Mouse (Mus musculus): ENCODE data around the gene Tpbpb. TPM values are rescaled to one million over a fixed set of nuclear protein-coding genes. Genes with fewer than 3 reads are reported as not detected.
"Not testable (repeated sequence)": the region's sequence is repeated elsewhere in the genome, so short reads cannot be mapped to it uniquely, and the experiment has no call there.

Gene Tpbpb
- polyA plus RNA-seq (2012; ENCODE audit: insufficient read depth, insufficient read length, missing spikeins) = not detected in 2 replicates

- not testable (repeated sequence) for H3K27ac ChIP-seq (ENCODE audit: insufficient read depth, low read depth, low read length); H3K4me3 ChIP-seq (ENCODE audit: insufficient read depth, low read length); H3K4me1 ChIP-seq (ENCODE audit: control insufficient read depth, insufficient read depth, low read length)
Observed at GRCm38 (mm10) chr13:60904780-60905179, at the start of gene Tpbpb. Gene Tpbpb (minus strand): TSS chr13:60904880.

- H3K4me3 ChIP-seq (ENCODE audit: insufficient read depth, low read length); H3K27ac ChIP-seq (ENCODE audit: insufficient read depth, low read depth, low read length); H3K4me1 ChIP-seq (ENCODE audit: control insufficient read depth, insufficient read depth, low read length): not testable (repeated sequence)
Observed at GRCm38 (mm10) chr13:60941884-60942283, 37.2 kb upstream of the Tpbpb start, which contains the start of gene Tpbpa. Gene Tpbpa (minus strand): TSS chr13:60941984.

- TF ChIP-seq POLR2A (IDR thresholded peaks at IDR 0.05; ENCODE audit: borderline replicate concordance, low read depth, low read length) (no peak), CTCF (IDR thresholded peaks at IDR 0.05; ENCODE audit: low read depth, low read length) (no peak)
- Histone ChIP-seq H3K4me1 (ENCODE audit: control insufficient read depth, insufficient read depth, low read length) (peaks cover 5% of the 10 kb centered on the region; the same call in 1 of the 2 replicates), H3K27ac (ENCODE audit: insufficient read depth, low read depth, low read length) (no peak within 1 kb of the TSS), H3K4me3 (ENCODE audit: insufficient read depth, low read length) (no peak within 1 kb of the TSS)
Observed at GRCm38 (mm10) chr13:60936500-60936901, 31.8 kb upstream of the Tpbpb start, which contains the start of the genes Gm49391 and Ctla2a. Gene Gm49391 (minus strand): TSS chr13:60936571. Gene Ctla2a (minus strand): TSS chr13:60936625.

- not testable (repeated sequence) for H3K4me1 ChIP-seq (ENCODE audit: control insufficient read depth, insufficient read depth, low read length); H3K27ac ChIP-seq (ENCODE audit: insufficient read depth, low read depth, low read length); H3K4me3 ChIP-seq (ENCODE audit: insufficient read depth, low read length)
Observed at GRCm38 (mm10) chr13:60935490-60935889, 30.8 kb upstream of the Tpbpb start, which contains the start of gene Gm49393. Gene Gm49393 (minus strand): TSS chr13:60935590.

GRCm38 (mm10) chr13:60897328-60897727, 7.4 kb downstream of the Tpbpb start, which contains the start of gene Ctla2b:
Gene Ctla2b (minus strand): TSS chr13:60897447.
- Histone ChIP-seq H3K4me1 (ENCODE audit: control insufficient read depth, insufficient read depth, low read length) (peaks cover 29% of the 10 kb centered on the region), H3K4me3 (ENCODE audit: insufficient read depth, low read length) (peak within 1 kb of the TSS; percentile 46), H3K27ac (ENCODE audit: insufficient read depth, low read depth, low read length) (peak within 1 kb of the TSS; percentile 82)
- no peak for TF ChIP-seq CTCF (IDR thresholded peaks at IDR 0.05; ENCODE audit: low read depth, low read length)
- TF ChIP-seq POLR2A (IDR thresholded peaks at IDR 0.05; ENCODE audit: borderline replicate concordance, low read depth, low read length) = no peak

GRCm38 (mm10) chr13:60896794-60897193, 7.9 kb downstream of the Tpbpb start, which contains the start of gene Gm49392:
Gene Gm49392 (minus strand): TSS chr13:60896894.
- Histone ChIP-seq H3K27ac (ENCODE audit: insufficient read depth, low read depth, low read length) (peak within 1 kb of the TSS; percentile 82), H3K4me3 (ENCODE audit: insufficient read depth, low read length) (peak within 1 kb of the TSS; percentile 46), H3K4me1 (ENCODE audit: control insufficient read depth, insufficient read depth, low read length) (peaks cover 33% of the 10 kb centered on the region)

- peak overlapping the region; percentile 11; the same call in 1 of the 2 replicates for H3K27ac ChIP-seq (ENCODE audit: insufficient read depth, low read depth, low read length)
- peaks cover 36% of the 10 kb centered on the region for H3K4me1 ChIP-seq (ENCODE audit: control insufficient read depth, insufficient read depth, low read length)
- no peak overlapping the region for H3K4me3 ChIP-seq (ENCODE audit: insufficient read depth, low read length)
- TF ChIP-seq CTCF (IDR thresholded peaks at IDR 0.05; ENCODE audit: low read depth, low read length) (no peak), POLR2A (IDR thresholded peaks at IDR 0.05; ENCODE audit: borderline replicate concordance, low read depth, low read length) (no peak)
Observed at GRCm38 (mm10) chr13:60895406-60896160, 9.1 kb downstream of the Tpbpb start.

GRCm38 (mm10) chr13:60892301-60892700, 12.4 kb downstream of the Tpbpb start:
- TF ChIP-seq POLR2A (IDR thresholded peaks at IDR 0.05; ENCODE audit: borderline replicate concordance, low read depth, low read length) (no peak), CTCF (IDR thresholded peaks at IDR 0.05; ENCODE audit: low read depth, low read length) (no peak)
- peak overlapping the region; percentile 100 for H3K27ac ChIP-seq (ENCODE audit: insufficient read depth, low read depth, low read length)
- H3K4me1 ChIP-seq (ENCODE audit: control insufficient read depth, insufficient read depth, low read length) = peaks cover 31% of the 10 kb centered on the region

GRCm38 (mm10) chr13:60864281-60864680, 40.4 kb downstream of the Tpbpb start, which contains the start of gene 4930486L24Rik:
Gene 4930486L24Rik (minus strand): TSS chr13:60864475.
- TF ChIP-seq CTCF (IDR thresholded peaks at IDR 0.05; ENCODE audit: low read depth, low read length) (no peak), POLR2A (IDR thresholded peaks at IDR 0.05; ENCODE audit: borderline replicate concordance, low read depth, low read length) (no peak)
- Histone ChIP-seq H3K4me1 (ENCODE audit: control insufficient read depth, insufficient read depth, low read length) (peaks cover 2% of the 10 kb centered on the region; the same call in 1 of the 2 replicates), H3K27ac (ENCODE audit: insufficient read depth, low read depth, low read length) (no peak within 1 kb of the TSS), H3K4me3 (ENCODE audit: insufficient read depth, low read length) (no peak within 1 kb of the TSS)

More at GRCm38 (mm10) chr13:60892301-60892700, 12.4 kb downstream of the Tpbpb start:
- peak overlapping the region; percentile 32; the same call in 1 of the 2 replicates for H3K4me3 ChIP-seq (ENCODE audit: insufficient read depth, low read length)

Other genes starting within 250 kb of the Tpbpb start
- gene BC051665, start 118.5 kb downstream of the Tpbpb start, polyA plus RNA-seq (2012; ENCODE audit: insufficient read depth, insufficient read length, missing spikeins) = not detected in 2 replicates
- gene Ctsll3, start 102.0 kb downstream of the Tpbpb start, polyA plus RNA-seq (2012; ENCODE audit: insufficient read depth, insufficient read length, missing spikeins) = not detected in 2 replicates
- gene 4930486L24Rik, start 40.4 kb downstream of the Tpbpb start, polyA plus RNA-seq (2012; ENCODE audit: insufficient read depth, insufficient read length, missing spikeins) = not detected in 2 replicates
- gene Gm49392, start 8.0 kb downstream of the Tpbpb start, polyA plus RNA-seq (2012; ENCODE audit: insufficient read depth, insufficient read length, missing spikeins) = 1.7 TPM in 1 of 2 replicates, not detected in the other
- 80.7 and 81.4 TPM in 2 replicates for gene Ctla2b, start 7.4 kb downstream of the Tpbpb start, polyA plus RNA-seq (2012; ENCODE audit: insufficient read depth, insufficient read length, missing spikeins)
- gene Gm49393, start 30.7 kb upstream of the Tpbpb start, polyA plus RNA-seq (2012; ENCODE audit: insufficient read depth, insufficient read length, missing spikeins) = not detected in 2 replicates
- 15.9 TPM in 1 of 2 replicates, not detected in the other for gene Gm49391, start 31.7 kb upstream of the Tpbpb start, polyA plus RNA-seq (2012; ENCODE audit: insufficient read depth, insufficient read length, missing spikeins)
- 14.7 and 16.8 TPM in 2 replicates for gene Ctla2a, start 31.7 kb upstream of the Tpbpb start, polyA plus RNA-seq (2012; ENCODE audit: insufficient read depth, insufficient read length, missing spikeins)
- not detected in 2 replicates for gene Tpbpa, start 37.1 kb upstream of the Tpbpb start, polyA plus RNA-seq (2012; ENCODE audit: insufficient read depth, insufficient read length, missing spikeins)
- gene Ctsj, start 101.1 kb upstream of the Tpbpb start, polyA plus RNA-seq (2012; ENCODE audit: insufficient read depth, insufficient read length, missing spikeins) = not detected in 2 replicates
- not detected in 2 replicates for gene Ctsq, start 135.8 kb upstream of the Tpbpb start, polyA plus RNA-seq (2012; ENCODE audit: insufficient read depth, insufficient read length, missing spikeins)